Mouse (Mus musculus) adrenal gland, adult 8-10 months (tissue): ENCODE measurements around the gene Slc22a3. TPM values are rescaled to one million over a fixed set of nuclear protein-coding genes. Genes with fewer than 3 reads are reported as not detected.
A peak's percentile ranks its signal among the peaks of the same experiment; 100 is the strongest.

ENCODE experiments used
- DNase-seq: peaks from one replicate; pipeline ENCODE4 v3.0.0; 2022
- total RNA-seq, 4 experiments: library from RNA; stranded (reverse); gene quantifications; 2 replicates each; pipeline ENCODE4 v1.2.4; 2022

Gene Slc22a3
- total RNA-seq, 4 experiments from 2014 or later: 2.5 to 12.0 (median 4.0) TPM

GRCm38 (mm10) chr17:12467642-12468041, 39.9 kb downstream of the Slc22a3 start:
- DNase-seq: no peak

- no peak for DNase-seq
Measured at GRCm38 (mm10) chr17:12466501-12467000, 41.0 kb downstream of the Slc22a3 start.

GRCm38 (mm10) chr17:12461168-12461567, 46.3 kb downstream of the Slc22a3 start:
- DNase-seq: no peak

GRCm38 (mm10) chr17:12455143-12455790, 52.2 kb downstream of the Slc22a3 start:
- no peak for DNase-seq

- no peak for DNase-seq
Measured at GRCm38 (mm10) chr17:12453691-12454090, 53.8 kb downstream of the Slc22a3 start.

GRCm38 (mm10) chr17:12452862-12453531, 54.5 kb downstream of the Slc22a3 start:
- DNase-seq: no peak

GRCm38 (mm10) chr17:12451234-12451633, 56.3 kb downstream of the Slc22a3 start:
- DNase-seq: no peak

- no peak for DNase-seq
Measured at GRCm38 (mm10) chr17:12444561-12444960, 62.9 kb downstream of the Slc22a3 start.

- DNase-seq: no peak
Measured at GRCm38 (mm10) chr17:12437771-12438170, 69.7 kb downstream of the Slc22a3 start.

GRCm38 (mm10) chr17:12431707-12432106, 75.8 kb downstream of the Slc22a3 start:
- no peak for DNase-seq

- no peak for DNase-seq
Measured at GRCm38 (mm10) chr17:12428369-12428768, 79.1 kb downstream of the Slc22a3 start.

- no peak for DNase-seq
Measured at GRCm38 (mm10) chr17:12427156-12427555, 80.3 kb downstream of the Slc22a3 start.

GRCm38 (mm10) chr17:12422143-12422542, 85.4 kb downstream of the Slc22a3 start:
- DNase-seq: no peak

GRCm38 (mm10) chr17:12420886-12421574, 86.5 kb downstream of the Slc22a3 start:
- no peak for DNase-seq

- no peak for DNase-seq
Measured at GRCm38 (mm10) chr17:12419491-12420079, 87.9 kb downstream of the Slc22a3 start.

GRCm38 (mm10) chr17:12416250-12416895, 91.1 kb downstream of the Slc22a3 start:
- peak; percentile 44 for DNase-seq

GRCm38 (mm10) chr17:12415741-12416140, 91.8 kb downstream of the Slc22a3 start:
- no peak for DNase-seq

GRCm38 (mm10) chr17:12415031-12415735, 92.3 kb downstream of the Slc22a3 start:
- no peak for DNase-seq

GRCm38 (mm10) chr17:12412891-12413237, 94.6 kb downstream of the Slc22a3 start:
- no peak for DNase-seq

- DNase-seq: no peak
Measured at GRCm38 (mm10) chr17:12412181-12412890, 95.2 kb downstream of the Slc22a3 start.

GRCm38 (mm10) chr17:12409346-12409944, 98.1 kb downstream of the Slc22a3 start:
- DNase-seq: no peak
